In the genomic region with DNA sequence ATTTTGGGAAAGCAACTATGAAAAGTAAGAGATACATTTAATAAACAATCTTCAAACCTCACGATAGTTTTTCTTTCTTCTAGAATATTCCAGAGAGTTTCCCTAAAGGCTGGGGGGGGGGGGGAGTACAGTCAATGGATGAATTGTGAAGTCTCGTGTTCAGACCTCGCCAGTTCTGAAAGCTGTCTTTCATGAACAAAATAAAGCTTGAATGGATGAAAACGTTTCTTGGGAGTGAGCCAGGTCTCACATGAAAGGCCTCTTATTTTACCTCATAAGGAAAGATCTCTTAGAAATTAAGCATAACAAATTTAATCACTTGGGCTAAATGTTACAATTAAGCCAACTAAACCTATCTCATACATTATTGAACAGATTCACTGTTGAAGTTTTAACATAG, we compare ENCODE assay signal across 28 mouse cellular contexts.
A peak's percentile ranks its signal among the peaks of the same experiment; 100 is the strongest.
DNase-seq lines count a peak whose midpoint lies in the region; ATAC-seq and TF ChIP-seq lines count a peak whose summit lies in the region.
"Had no signal": no experiment of that assay in that cellular context is flagged by ENCODE, and none has a peak within 500 bp of the region (broad histone marks: within the 10 kb centered on the region; RNA-seq: fewer than 3 reads in every experiment).

No protein-coding gene starts in this region.

- H3K9ac ChIP-seq in hindbrain, postnatal 0 days (replicated peaks; ENCODE audit: low read length): no peak overlapping the region
- H3K9ac ChIP-seq in hindbrain, embryonic 14.5 days: no peak overlapping the region
- no peak overlapping the region for H3K9ac ChIP-seq in lung, embryonic 14.5 days
- H3K9ac ChIP-seq: embryonic facial prominence, embryonic 13.5 days; forebrain, embryonic 12.5 days; hindbrain, embryonic 13.5 days; limb, embryonic 13.5 days; neural tube, embryonic 13.5 days had no signal

- no peak for TF ChIP-seq CTCF in hindbrain, postnatal 0 days (IDR thresholded peaks at IDR 0.05; ENCODE audit: low read depth)
- TF ChIP-seq CTCF in lung, embryonic 14.5 days (IDR thresholded peaks at IDR 0.05; ENCODE audit: low read depth): no peak
- TF ChIP-seq CTCF in brain, embryonic 14.5 days (IDR thresholded peaks at IDR 0.05; ENCODE audit: borderline replicate concordance, extremely low read depth, insufficient read depth, insufficient read length): no peak

- 20% methylated on average over 4 of the region's 4 CpGs for WGBS in hindbrain, postnatal 0 days
- 32% methylated on average over 4 of the region's 4 CpGs for WGBS in hindbrain, embryonic 14.5 days
- 31% methylated on average over 4 of the region's 4 CpGs for WGBS in lung, embryonic 14.5 days

- no peak overlapping the region for H3K27ac ChIP-seq in hindbrain, postnatal 0 days
- no peak overlapping the region for H3K27ac ChIP-seq in hindbrain, embryonic 14.5 days
- H3K27ac ChIP-seq in lung, embryonic 14.5 days (ENCODE audit: low read depth): no peak overlapping the region
- H3K27ac ChIP-seq: embryonic facial prominence, embryonic 13.5 days; hindbrain, embryonic 13.5 days; limb, embryonic 13.5 days; neural tube, embryonic 13.5 days had no signal

- DNase-seq in hindbrain, postnatal 0 days (ENCODE audit: low spot score): peak; percentile 40
- DNase-seq in hindbrain, embryonic 14.5 days (ENCODE audit: low spot score): no peak
- peak; percentile 35 for DNase-seq in lung, embryonic 14.5 days
- no peak for DNase-seq in lung, postnatal 14 days
- DNase-seq in brain, adult 2 months (ENCODE audit: low read depth, low spot score): peak; percentile 73
- DNase-seq in brain, embryonic 14.5 days (ENCODE audit: low read depth): peak; percentile 88
- DNase-seq: adrenal gland, adult 2 months; adrenal gland, postnatal 36 days; B cell, adult 2 months; cerebellum, adult 9-10 months; embryo, embryonic 11 days; gastrocnemius, postnatal 25 days; heart, adult 11 months; heart, postnatal 4 days; kidney, adult 11 months; kidney, postnatal 14 days; lung, postnatal 4 days had no signal

- no peak for TF ChIP-seq POLR2A in brain, embryonic 14.5 days (IDR thresholded peaks at IDR 0.05; ENCODE audit: borderline replicate concordance, extremely low read depth, insufficient read depth, insufficient read length, poor library complexity, severe bottlenecking)

- H3K9me3 ChIP-seq in hindbrain, postnatal 0 days (ENCODE audit: low read length): no peaks in the 10 kb centered on the region
- no peaks in the 10 kb centered on the region for H3K9me3 ChIP-seq in hindbrain, embryonic 14.5 days (ENCODE audit: control insufficient read depth, low read length)
- no peaks in the 10 kb centered on the region for H3K9me3 ChIP-seq in lung, embryonic 14.5 days (ENCODE audit: low read depth, low read length)
- H3K9me3 ChIP-seq: embryonic facial prominence, embryonic 13.5 days; forebrain, embryonic 12.5 days; hindbrain, embryonic 13.5 days; limb, embryonic 13.5 days; megakaryocyte, embryonic 14.5 days; neural tube, embryonic 13.5 days had no signal

- no peak for ATAC-seq in hindbrain, postnatal 0 days
- no peak for ATAC-seq in hindbrain, embryonic 14.5 days (ENCODE audit: low FRiP score)
- ATAC-seq in lung, embryonic 14.5 days (ENCODE audit: insufficient read depth): no peak
- ATAC-seq: activated CD4-positive, CD25-positive, alpha-beta regulatory T cell, adult 4 months; inflammation-experienced regulatory T-cells, adult 6 months had no signal

- no peaks in the 10 kb centered on the region for H3K4me1 ChIP-seq in hindbrain, postnatal 0 days (ENCODE audit: insufficient read depth, low read length)
- H3K4me1 ChIP-seq in hindbrain, embryonic 14.5 days (replicated peaks; ENCODE audit: control insufficient read depth, insufficient read depth, low read length): 0 out of 2 replicates have a peak, but pooled peaks cover 2% of the 10 kb centered on the region
- peaks cover 4% of the 10 kb centered on the region for H3K4me1 ChIP-seq in lung, embryonic 14.5 days (ENCODE audit: insufficient read depth)
- H3K4me1 ChIP-seq: embryonic facial prominence, embryonic 13.5 days; limb, embryonic 13.5 days; megakaryocyte, embryonic 14.5 days had no signal

- no peaks in the 10 kb centered on the region for H3K36me3 ChIP-seq in hindbrain, postnatal 0 days (ENCODE audit: insufficient read depth, low read length)
- H3K36me3 ChIP-seq in hindbrain, embryonic 14.5 days (replicated peaks; ENCODE audit: control insufficient read depth, insufficient read depth): no peaks in the 10 kb centered on the region
- no peaks in the 10 kb centered on the region for H3K36me3 ChIP-seq in lung, embryonic 14.5 days (ENCODE audit: insufficient read depth)
- H3K36me3 ChIP-seq: embryonic facial prominence, embryonic 13.5 days; forebrain, embryonic 12.5 days; hindbrain, embryonic 13.5 days; limb, embryonic 13.5 days; neural tube, embryonic 13.5 days had no signal

- H3K4me2 ChIP-seq in hindbrain, postnatal 0 days (ENCODE audit: low read depth, low read length): no peak overlapping the region
- no peak overlapping the region for H3K4me2 ChIP-seq in hindbrain, embryonic 14.5 days (replicated peaks)
- H3K4me2 ChIP-seq in lung, embryonic 14.5 days: no peak overlapping the region
- H3K4me2 ChIP-seq: embryonic facial prominence, embryonic 13.5 days; forebrain, embryonic 12.5 days; heart, embryonic 11.5 days; hindbrain, embryonic 13.5 days; limb, embryonic 13.5 days; liver, embryonic 11.5 days; neural tube, embryonic 13.5 days had no signal

- no peaks in the 10 kb centered on the region for H3K27me3 ChIP-seq in hindbrain, postnatal 0 days (ENCODE audit: insufficient read depth, low read length)
- H3K27me3 ChIP-seq in hindbrain, embryonic 14.5 days (ENCODE audit: control insufficient read depth, insufficient read depth, low read length): no peaks in the 10 kb centered on the region
- no peaks in the 10 kb centered on the region for H3K27me3 ChIP-seq in lung, embryonic 14.5 days (ENCODE audit: insufficient read depth, low read length)
- H3K27me3 ChIP-seq: forebrain, embryonic 12.5 days; hindbrain, embryonic 13.5 days; limb, embryonic 13.5 days; megakaryocyte, embryonic 14.5 days; neural tube, embryonic 13.5 days had no signal

- H3K4me3 ChIP-seq in hindbrain, postnatal 0 days (ENCODE audit: low read length): no peak overlapping the region
- no peak overlapping the region for H3K4me3 ChIP-seq in hindbrain, embryonic 14.5 days (replicated peaks; ENCODE audit: low read length)
- H3K4me3 ChIP-seq in lung, embryonic 14.5 days (ENCODE audit: low read depth, low read length): no peak overlapping the region
- H3K4me3 ChIP-seq: embryonic facial prominence, embryonic 13.5 days; erythroblast, embryonic 14.5 days; forebrain, embryonic 12.5 days; hindbrain, embryonic 13.5 days; limb, embryonic 13.5 days; megakaryocyte, embryonic 14.5 days; neural tube, embryonic 13.5 days had no signal

Comparison
In these comparisons a context has a peak if more than half of its experiments do, and no peak if none do; other contexts are left out.
1. DNase-seq: peak in hindbrain, postnatal 0 days (single experiment), lung, embryonic 14.5 days (single experiment), brain, adult 2 months (single experiment) and brain, embryonic 14.5 days (single experiment); none in hindbrain, embryonic 14.5 days (single experiment) and lung, postnatal 14 days (single experiment).